Mouse (Mus musculus) left cerebral cortex, adult 9 months (tissue): ENCODE data around the gene Paqr5.

Source experiments
- DNase-seq, 2 experiments: peaks; one replicate each; pipeline ENCODE4 v3.0.0; 2022; ENCODE audit warnings: low spot score in 2 of 2

The Paqr5 gene

GRCm38 (mm10) chr9:62026600-62026999, at the start of gene Paqr5:
TSS of gene Paqr5 (minus strand) at chr9:62026856.
- no peak for DNase-seq

- no peak for DNase-seq
These were observed 35.6 kb upstream of the Paqr5 start for GRCm38 (mm10) chr9:62062234-62062633.

- DNase-seq, result no peak
These were observed 33.8 kb upstream of the Paqr5 start for GRCm38 (mm10) chr9:62060431-62060830.

GRCm38 (mm10) chr9:62059941-62060340, 33.3 kb upstream of the Paqr5 start:
- DNase-seq, result no peak

- no peak for DNase-seq
These were observed 31.3 kb upstream of the Paqr5 start for GRCm38 (mm10) chr9:62057881-62058506.

- DNase-seq, result no peak
These were observed 29.6 kb upstream of the Paqr5 start for GRCm38 (mm10) chr9:62056206-62056605.

- DNase-seq, result no peak
These were observed 24.1 kb upstream of the Paqr5 start for GRCm38 (mm10) chr9:62050801-62051200.

- DNase-seq, result no peak
These were observed 22.5 kb upstream of the Paqr5 start for GRCm38 (mm10) chr9:62049166-62049565.

- no peak for DNase-seq
These were observed 15.5 kb upstream of the Paqr5 start for GRCm38 (mm10) chr9:62042167-62042566.

GRCm38 (mm10) chr9:62040008-62040608, 13.5 kb upstream of the Paqr5 start:
- DNase-seq, result peak; percentile 28 to 87

- no peak for DNase-seq
These were observed 9.2 kb upstream of the Paqr5 start for GRCm38 (mm10) chr9:62035806-62036205.

- DNase-seq, result no peak
These were observed 5.5 kb upstream of the Paqr5 start for GRCm38 (mm10) chr9:62032206-62032605.

- DNase-seq, result no peak
These were observed 1.4 kb upstream of the Paqr5 start for GRCm38 (mm10) chr9:62028072-62028471.

- no peak for DNase-seq
These were observed 1.6 kb downstream of the Paqr5 start for GRCm38 (mm10) chr9:62025056-62025455.

- no peak for DNase-seq
These were observed 2.8 kb downstream of the Paqr5 start for GRCm38 (mm10) chr9:62023879-62024278.

GRCm38 (mm10) chr9:62022961-62023680, 3.5 kb downstream of the Paqr5 start:
- DNase-seq, result no peak

GRCm38 (mm10) chr9:62021583-62022120, 5.0 kb downstream of the Paqr5 start:
- no peak for DNase-seq

GRCm38 (mm10) chr9:62020259-62020658, 6.4 kb downstream of the Paqr5 start:
- no peak for DNase-seq

- DNase-seq, result no peak
These were observed 8.2 kb downstream of the Paqr5 start for GRCm38 (mm10) chr9:62018229-62019093.

- DNase-seq, result no peak
These were observed 9.3 kb downstream of the Paqr5 start for GRCm38 (mm10) chr9:62017329-62017728.

GRCm38 (mm10) chr9:62015504-62015903, 11.2 kb downstream of the Paqr5 start:
- no peak for DNase-seq
